Mouse (Mus musculus) left cerebral cortex, postnatal 4 days (tissue): ENCODE data around the gene Wfdc6a. TPM values are rescaled to one million over a fixed set of nuclear protein-coding genes. Genes with fewer than 3 reads are reported as not detected.

ENCODE experiments used
- DNase-seq: peaks from one replicate; pipeline ENCODE4 v3.0.0-alpha.2; 2022
- intact Hi-C: fragments of 180-260 bp; cut with DNase I; formaldehyde crosslinking; loops from one replicate; pipeline ENCODE4 v1.15.1; 2025
- total RNA-seq, 2 experiments: library from RNA; stranded (reverse); gene quantifications; 2 replicates each; pipeline ENCODE4 v1.2.3; 2021

Gene Wfdc6a
- total RNA-seq, 2 experiments from 2014 or later: not detected

GRCm38 (mm10) chr2:164558426-164558825 lies 26.8 kb downstream of the Wfdc6a start:
- intact Hi-C loops: no loop called here
- no peak for DNase-seq

- DNase-seq: no peak
- intact Hi-C loops: no loop called here
Observed at GRCm38 (mm10) chr2:164551502-164551901, 33.7 kb downstream of the Wfdc6a start.

- DNase-seq: no peak
- intact Hi-C loops: no loop called here
Observed at GRCm38 (mm10) chr2:164550895-164551269, 34.4 kb downstream of the Wfdc6a start.

- DNase-seq: peak; percentile 21
- intact Hi-C loops: no loop called here
Observed at GRCm38 (mm10) chr2:164549963-164550894, 35.0 kb downstream of the Wfdc6a start.

GRCm38 (mm10) chr2:164549338-164549737 lies 35.9 kb downstream of the Wfdc6a start:
- intact Hi-C loops: no loop called here

GRCm38 (mm10) chr2:164544454-164545097 lies 40.7 kb downstream of the Wfdc6a start:
- no peak for DNase-seq
- intact Hi-C loops: no loop called here

More at GRCm38 (mm10) chr2:164549338-164549737, 35.9 kb downstream of the Wfdc6a start:
- no peak for DNase-seq

- DNase-seq: no peak
- intact Hi-C loops: no loop called here
Observed at GRCm38 (mm10) chr2:164543745-164544144, 41.5 kb downstream of the Wfdc6a start.

GRCm38 (mm10) chr2:164542598-164542997 lies 42.6 kb downstream of the Wfdc6a start:
- intact Hi-C loops: no loop called here

GRCm38 (mm10) chr2:164542132-164542531 lies 43.1 kb downstream of the Wfdc6a start:
- DNase-seq: no peak
- intact Hi-C loops: no loop called here

More at GRCm38 (mm10) chr2:164542598-164542997, 42.6 kb downstream of the Wfdc6a start:
- DNase-seq: no peak

- DNase-seq: no peak
- intact Hi-C loops: no loop called here
Observed at GRCm38 (mm10) chr2:164540652-164541427, 44.4 kb downstream of the Wfdc6a start.

- intact Hi-C loops: loop anchor here (10.0 kb wide), 1 partner anchor 122 kb away; no protein-coding TSS in a partner anchor
- no peak for DNase-seq
Observed at GRCm38 (mm10) chr2:164537003-164537402, 48.2 kb downstream of the Wfdc6a start.

- intact Hi-C loops: loop anchor here (10.0 kb wide), 1 partner anchor 120 kb away; no protein-coding TSS in a partner anchor
- no peak for DNase-seq
Observed at GRCm38 (mm10) chr2:164534315-164534714, 50.9 kb downstream of the Wfdc6a start.

- intact Hi-C loops: loop anchor here (10.0 kb wide), 1 partner anchor 116 kb away; no protein-coding TSS in a partner anchor
- DNase-seq: peak; percentile 77
Observed at GRCm38 (mm10) chr2:164531169-164531568, 54.1 kb downstream of the Wfdc6a start.

Other genes with a start within 250 kb of the Wfdc6a start
- gene Slpi, start 196.4 kb downstream of the Wfdc6a start, total RNA-seq: under 1 TPM in 1 of 2 experiments, not detected in 1; 0.94 TPM
- under 1 TPM; 0.24 to 0.40 TPM for gene Rbpjl, start 182.3 kb downstream of the Wfdc6a start, total RNA-seq
- 1 to 10 TPM; 9.6 to 9.8 TPM for gene Matn4, start 180.3 kb downstream of the Wfdc6a start, total RNA-seq
- 10 to 100 TPM in 1 of 2 experiments, 1 to 10 TPM in 1; 9.6 to 12.6 TPM for gene Sdc4, start 141.6 kb downstream of the Wfdc6a start, total RNA-seq
- 10 to 100 TPM; 42.5 to 45.8 TPM for gene Sys1, start 128.5 kb downstream of the Wfdc6a start, total RNA-seq
- 1 to 10 TPM in 1 of 2 experiments, not detected in 1; 2.9 TPM for gene Gm20458, start 124.5 kb downstream of the Wfdc6a start, total RNA-seq
- not detected for gene Trp53tg5, start 111.7 kb downstream of the Wfdc6a start, total RNA-seq
- 10 to 100 TPM; 32.6 to 33.5 TPM for gene Dbndd2, start 99.3 kb downstream of the Wfdc6a start, total RNA-seq
- 100 to 1,000 TPM; 109 to 113 TPM for gene Pigt, start 87.9 kb downstream of the Wfdc6a start, total RNA-seq
- 1 to 10 TPM in 1 of 2 experiments, not detected in 1; 2.1 TPM for gene Wfdc2, start 23.0 kb downstream of the Wfdc6a start, total RNA-seq
- gene Spint3, start 12.0 kb downstream of the Wfdc6a start, total RNA-seq: not detected
- not detected for gene Eppin, start 8.1 kb upstream of the Wfdc6a start, total RNA-seq
- under 1 TPM in 1 of 2 experiments, not detected in 1; 0.40 TPM for gene Wfdc6b, start 28.1 kb upstream of the Wfdc6a start, total RNA-seq
- gene Wfdc8, start 28.2 kb upstream of the Wfdc6a start, total RNA-seq: not detected
- not detected for gene Wfdc16, start 53.3 kb upstream of the Wfdc6a start, total RNA-seq
- gene Wfdc10, start 70.6 kb upstream of the Wfdc6a start, total RNA-seq: not detected
- gene Wfdc9, start 71.1 kb upstream of the Wfdc6a start, total RNA-seq: not detected
- gene Wfdc11, start 88.6 kb upstream of the Wfdc6a start, total RNA-seq: not detected
- not detected for gene Wfdc13, start 99.7 kb upstream of the Wfdc6a start, total RNA-seq
- not detected for gene Spint4, start 113.1 kb upstream of the Wfdc6a start, total RNA-seq
- not detected for gene Spint5, start 129.9 kb upstream of the Wfdc6a start, total RNA-seq
- 1 to 10 TPM in 1 of 2 experiments, under 1 TPM in 1; 0.60 to 1.1 TPM for gene Wfdc3, start 160.5 kb upstream of the Wfdc6a start, total RNA-seq
- 10 to 100 TPM; 35.8 to 38.1 TPM for gene Dnttip1, start 160.5 kb upstream of the Wfdc6a start, total RNA-seq
- 10 to 100 TPM; 10.8 to 14.3 TPM for gene Ube2c, start 184.5 kb upstream of the Wfdc6a start, total RNA-seq
- gene Tnnc2, start 194.5 kb upstream of the Wfdc6a start, total RNA-seq: not detected
- 10 to 100 TPM; 52.8 to 56.9 TPM for gene Snx21, start 200.4 kb upstream of the Wfdc6a start, total RNA-seq
- gene Acot8, start 219.4 kb upstream of the Wfdc6a start, total RNA-seq: 10 to 100 TPM; 20.6 to 20.8 TPM
- 1 to 10 TPM; 6.9 to 8.0 TPM for gene Zswim3, start 219.7 kb upstream of the Wfdc6a start, total RNA-seq
- 10 to 100 TPM; 17.5 to 17.8 TPM for gene Zswim1, start 237.2 kb upstream of the Wfdc6a start, total RNA-seq
- gene Spata25, start 243.1 kb upstream of the Wfdc6a start, total RNA-seq: 1 to 10 TPM; 1.1 to 1.2 TPM
- gene Ctsa, start 247.4 kb upstream of the Wfdc6a start, total RNA-seq: 10 to 100 TPM; 56.8 to 62.2 TPM
- 1 to 10 TPM; 5.1 to 5.6 TPM for gene Neurl2, start 248.0 kb upstream of the Wfdc6a start, total RNA-seq